Mouse (Mus musculus): Measurements from ENCODE around the gene Fkbp10.

Gene Fkbp10

DNA sequence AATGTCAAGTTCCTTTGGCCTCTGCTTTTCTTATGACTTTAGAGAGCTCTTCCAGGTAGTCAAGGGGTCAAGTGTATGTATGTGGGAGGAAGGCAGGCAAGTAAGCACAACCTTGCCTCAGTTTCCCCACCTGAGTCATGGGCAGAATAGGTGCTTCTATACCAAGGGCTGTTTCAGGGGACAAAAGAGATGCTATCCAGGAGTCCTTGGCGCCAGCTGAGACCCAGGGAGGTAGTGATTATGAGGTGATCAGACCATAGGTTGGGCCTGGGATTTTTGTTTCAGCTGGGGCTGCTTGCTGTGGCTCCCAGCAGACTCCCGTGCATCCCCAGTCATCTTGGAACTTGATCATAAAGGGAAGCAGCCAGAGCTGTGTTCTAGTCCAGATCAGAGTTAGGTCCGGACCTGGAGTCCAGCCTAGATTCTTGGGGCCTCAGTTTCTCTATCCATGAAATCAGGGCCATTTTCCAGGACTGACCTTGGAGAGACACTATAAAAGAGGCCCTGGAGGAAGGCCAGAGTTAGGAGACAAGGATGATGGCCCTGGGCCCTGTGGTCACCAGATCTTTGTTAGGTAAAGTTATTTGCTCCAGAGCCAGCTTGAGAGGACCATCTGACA lies 10.9 kb upstream of the Fkbp10 start:
- in situ Hi-C loops (cut with MboI; ENCODE audit: low pct_unique_long_range_greater_than_20kb in 1 of 2, low sequenced_read_pairs in 2 of 2, unreplicated experiment in 1 of 2), result loop anchor here (5.0 kb wide), 2 partner anchors 42 to 47 kb away; partner anchors contain the start of gene Hap1 (in 1 of the 2)

DNA sequence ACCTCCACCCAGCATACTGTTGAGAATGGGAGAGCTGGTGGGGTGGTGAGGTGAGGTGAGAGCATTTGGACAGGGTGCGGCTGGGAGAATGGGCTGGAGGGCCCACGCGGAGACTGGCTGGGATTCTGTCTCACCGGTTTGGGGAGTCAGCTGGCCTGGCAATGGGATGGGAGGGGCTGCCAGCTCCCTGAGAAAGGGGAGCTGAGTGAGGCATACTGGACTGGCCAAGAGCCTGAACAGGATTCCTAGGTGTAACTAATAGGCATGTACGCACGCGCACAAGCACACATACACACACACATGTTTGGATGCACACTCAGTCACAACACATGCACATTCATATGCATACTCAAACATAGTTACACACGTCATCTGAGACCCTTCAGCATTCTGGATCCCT lies 9.2 kb upstream of the Fkbp10 start:
- in situ Hi-C loops (cut with MboI; ENCODE audit: low pct_unique_long_range_greater_than_20kb in 1 of 2, low sequenced_read_pairs in 2 of 2, unreplicated experiment in 1 of 2), result loop anchor here (5.0 kb wide), 2 partner anchors 44 to 49 kb away; partner anchors contain the start of gene Hap1 (in 1 of the 2)

DNA sequence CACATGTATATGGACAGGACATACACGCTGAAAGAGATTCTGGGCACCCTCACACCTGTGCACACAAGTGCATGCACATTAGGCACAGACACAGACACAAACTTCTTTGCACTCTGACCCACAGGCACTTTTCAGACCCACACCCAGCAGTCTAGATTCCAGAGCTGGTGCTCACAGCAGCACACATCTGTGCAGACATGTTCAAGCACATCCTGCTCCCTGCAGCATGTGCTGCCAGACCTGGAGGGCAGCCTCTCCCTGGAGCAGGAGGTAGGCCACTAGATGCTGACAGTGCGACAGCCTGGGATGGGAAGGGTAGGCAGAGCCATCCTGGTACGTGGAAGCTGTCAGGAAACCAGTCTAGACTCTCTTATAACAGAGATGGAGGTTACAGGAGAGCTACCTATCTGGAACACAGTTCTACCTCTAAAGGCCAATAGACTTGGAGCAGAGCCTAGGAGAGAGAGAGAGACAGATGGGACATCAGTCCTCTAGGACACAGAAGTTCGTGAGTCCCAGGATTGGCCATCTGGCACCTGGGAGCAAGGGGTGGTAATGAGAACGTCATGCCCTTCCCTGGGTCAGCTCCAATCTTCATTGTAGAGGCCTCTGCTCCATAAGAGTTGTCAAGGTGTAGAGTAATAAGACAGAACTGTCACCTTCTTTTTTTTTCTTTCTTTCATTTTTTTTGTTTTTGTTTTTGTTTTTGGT lies 8.3 kb upstream of the Fkbp10 start:
- in situ Hi-C loops (cut with MboI; ENCODE audit: low pct_unique_long_range_greater_than_20kb in 1 of 2, low sequenced_read_pairs in 2 of 2, unreplicated experiment in 1 of 2), result loop anchor here (5.0 kb wide), 2 partner anchors 45 to 50 kb away; partner anchors contain the start of gene Hap1 (in 1 of the 2)

DNA sequence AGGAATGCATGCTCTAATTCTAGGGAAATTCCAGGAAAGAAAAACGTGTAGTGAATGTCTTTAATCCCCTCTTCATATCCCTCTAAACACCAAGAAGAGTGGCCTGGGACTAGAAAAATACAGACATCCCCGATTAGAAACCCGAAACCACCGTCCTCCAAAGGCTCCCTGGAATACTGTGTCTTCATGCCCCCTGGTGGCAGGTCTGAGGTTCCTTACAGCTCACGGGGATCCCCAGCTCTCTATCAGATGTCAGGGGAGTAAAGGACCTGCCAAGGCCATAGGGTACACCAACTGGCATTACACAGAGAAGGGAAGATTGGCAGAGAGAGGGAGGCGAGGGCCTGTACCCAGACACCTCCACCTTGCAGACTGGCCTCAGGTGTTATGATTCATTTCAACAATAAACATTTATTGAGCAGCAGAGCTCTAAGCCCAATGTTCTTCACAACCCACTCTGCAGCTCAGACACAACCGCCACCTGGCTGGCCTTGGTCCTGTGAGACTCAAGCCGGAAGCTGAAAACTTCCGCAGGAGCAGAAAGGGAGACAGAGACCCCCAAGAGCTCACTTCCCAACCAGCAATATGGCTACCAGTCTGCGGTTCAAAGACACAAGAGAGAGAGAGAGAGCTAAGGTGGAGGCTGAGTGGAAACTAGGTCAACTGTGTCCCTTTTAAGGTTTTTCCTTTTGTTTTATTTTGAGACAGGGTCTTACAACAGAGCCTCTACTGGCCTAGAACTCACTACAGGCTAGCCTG lies 7.2 kb upstream of the Fkbp10 start:
- in situ Hi-C loops (cut with MboI; ENCODE audit: low pct_unique_long_range_greater_than_20kb in 1 of 2, low sequenced_read_pairs in 2 of 2, unreplicated experiment in 1 of 2), result loop anchor here (5.0 kb wide), 2 partner anchors 46 to 51 kb away; partner anchors contain the start of gene Hap1 (in 1 of the 2)

DNA sequence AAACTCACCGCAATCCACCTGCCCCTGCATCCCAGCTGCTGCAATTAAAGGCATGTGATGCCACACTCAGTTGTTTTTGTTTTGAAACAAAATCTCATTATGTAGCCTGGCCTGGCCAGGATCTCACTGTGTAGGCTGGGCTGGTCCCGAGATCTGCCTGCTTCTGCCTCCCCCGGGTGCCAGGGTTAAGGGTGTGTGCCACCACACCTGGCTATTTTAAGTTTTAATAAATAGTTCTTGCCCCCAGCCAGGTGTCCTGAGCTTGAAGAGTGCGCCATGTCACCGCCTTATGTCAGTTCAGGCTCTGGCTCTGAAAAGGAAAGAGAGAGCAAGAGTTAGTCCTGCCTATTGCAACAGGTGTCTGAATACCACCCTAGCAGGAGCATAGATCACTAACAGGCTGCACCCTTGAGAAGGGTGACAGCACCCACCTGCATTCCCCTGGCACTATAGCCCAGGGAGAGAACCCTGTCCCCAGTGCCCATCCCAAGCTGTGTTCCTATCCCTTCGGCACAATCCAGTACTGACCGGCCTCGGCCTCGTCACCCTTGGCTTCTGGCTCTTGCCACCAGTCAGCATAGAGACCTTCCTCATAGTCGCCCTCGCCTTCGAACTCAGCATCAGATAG lies 6.5 kb upstream of the Fkbp10 start:
- in situ Hi-C loops (cut with MboI; ENCODE audit: low pct_unique_long_range_greater_than_20kb in 1 of 2, low sequenced_read_pairs in 2 of 2, unreplicated experiment in 1 of 2), result loop anchor here (5.0 kb wide), 2 partner anchors 47 to 52 kb away; partner anchors contain the start of gene Hap1 (in 1 of the 2)

DNA sequence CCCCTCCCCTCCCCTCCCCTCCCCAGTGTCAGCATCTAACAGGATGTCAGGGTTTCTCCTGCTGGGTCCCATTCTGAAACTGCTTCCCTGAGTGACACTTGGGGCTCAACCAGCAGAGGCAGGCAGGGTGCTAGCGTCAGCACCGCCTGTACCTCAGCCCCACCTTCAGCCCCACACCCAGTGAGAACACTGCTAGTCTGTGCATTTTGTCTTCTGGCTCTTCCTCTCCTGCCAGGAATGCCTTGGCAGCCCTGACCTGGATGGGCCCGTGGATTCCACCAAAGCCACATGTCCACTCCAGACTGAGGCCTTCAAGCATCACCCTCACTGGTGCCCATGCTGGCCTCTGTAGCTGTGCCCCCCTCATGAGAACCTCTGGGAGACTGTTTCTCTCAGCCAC lies 5.8 kb upstream of the Fkbp10 start:
- in situ Hi-C loops (cut with MboI; ENCODE audit: low pct_unique_long_range_greater_than_20kb in 1 of 2, low sequenced_read_pairs in 2 of 2, unreplicated experiment in 1 of 2), result loop anchor here (5.0 kb wide), 2 partner anchors 47 to 52 kb away; partner anchors contain the start of gene Hap1 (in 1 of the 2)

DNA sequence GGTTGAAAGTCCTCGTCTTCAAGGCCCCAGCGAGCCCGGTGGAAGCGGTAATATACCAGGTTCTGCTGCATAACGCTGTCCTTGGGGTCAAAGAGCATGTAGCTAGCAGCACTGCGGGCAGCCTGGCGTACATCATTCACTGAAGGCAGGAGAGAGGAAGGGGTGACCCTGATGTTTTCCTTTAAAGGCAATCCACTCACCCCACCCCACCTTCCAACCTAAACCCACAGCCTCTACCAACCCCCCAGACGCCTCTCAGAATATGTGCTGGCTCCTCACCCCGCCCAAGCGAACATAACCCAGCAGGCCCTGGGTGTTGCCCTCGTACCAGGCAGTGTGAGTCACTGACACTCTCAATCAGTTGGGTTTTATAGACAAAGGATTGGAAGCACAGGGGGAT lies 3.8 kb upstream of the Fkbp10 start:
- in situ Hi-C loops (cut with MboI; ENCODE audit: low pct_unique_long_range_greater_than_20kb in 1 of 2, low sequenced_read_pairs in 2 of 2, unreplicated experiment in 1 of 2), result no loop called here

DNA sequence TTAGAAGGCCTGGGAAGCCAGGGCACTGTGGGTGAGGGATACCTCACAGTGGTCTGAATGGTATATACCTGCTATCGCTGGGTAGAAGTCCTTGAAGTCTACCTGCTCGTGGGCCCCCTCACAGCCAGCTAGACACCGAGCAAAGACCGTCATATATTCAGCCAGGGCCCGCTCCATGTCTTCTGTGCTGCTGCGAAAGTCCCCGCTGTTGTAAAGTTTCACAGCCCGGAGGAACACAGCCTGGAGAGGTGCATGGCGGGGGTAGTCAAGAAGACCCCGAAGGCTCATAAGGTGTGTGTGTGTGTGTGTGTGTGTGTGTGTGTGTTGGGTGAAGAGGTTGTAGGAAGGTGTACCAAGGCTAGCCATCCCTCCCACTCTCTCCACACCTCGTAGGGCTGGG lies 2.0 kb upstream of the Fkbp10 start:
- in situ Hi-C loops (cut with MboI; ENCODE audit: low pct_unique_long_range_greater_than_20kb in 1 of 2, low sequenced_read_pairs in 2 of 2, unreplicated experiment in 1 of 2), result no loop called here

DNA sequence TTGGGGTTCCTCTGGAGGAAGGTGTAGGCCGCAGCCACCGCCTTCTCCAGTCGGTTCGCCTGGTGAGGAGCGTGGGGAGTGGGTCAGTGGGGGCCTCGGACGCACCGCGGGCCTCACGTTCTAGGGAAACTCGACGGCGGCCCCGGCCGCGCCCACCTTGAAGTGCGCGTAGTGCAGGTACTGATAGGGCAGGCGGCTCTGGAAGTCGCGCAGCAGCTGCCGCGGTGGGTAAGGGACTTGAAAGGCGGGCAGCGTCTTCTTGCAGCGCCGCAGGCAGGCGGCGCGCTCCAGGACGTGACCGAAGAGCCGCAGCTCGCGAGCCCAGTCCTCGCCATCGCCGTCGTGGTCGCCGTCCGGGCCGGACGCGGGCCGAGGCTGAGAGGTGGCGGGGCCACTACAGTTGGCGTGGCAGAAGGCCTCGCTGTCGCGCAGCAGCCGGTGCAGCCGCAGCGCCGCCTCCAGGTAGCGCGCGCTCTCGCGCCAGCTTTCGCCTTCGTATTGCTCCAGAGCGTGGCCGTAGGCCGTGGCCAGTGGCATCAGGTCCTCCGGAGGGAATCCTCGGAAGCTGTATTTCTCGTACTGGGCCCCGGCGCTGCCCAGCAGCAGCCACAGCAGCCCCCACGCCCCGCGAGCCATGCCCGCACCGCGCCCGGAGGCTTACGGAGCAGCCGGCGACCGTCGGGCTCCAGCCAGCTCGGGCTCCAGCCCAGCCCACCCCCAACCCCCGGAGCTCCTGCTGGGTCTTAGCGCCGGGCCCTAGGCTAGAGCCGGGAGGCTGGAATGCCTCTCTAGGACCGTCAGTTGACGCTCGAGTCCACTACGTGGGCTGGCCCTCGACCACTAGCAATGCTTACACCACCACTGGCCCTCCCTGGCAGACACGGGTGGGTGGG lies 1.2 kb upstream of the Fkbp10 start, which contains the start of gene P3h4:
Gene P3h4 (minus strand): TSS at position 816 of the 893 bp plus-strand sequence.
- in situ Hi-C loops (cut with MboI; ENCODE audit: low pct_unique_long_range_greater_than_20kb in 1 of 2, low sequenced_read_pairs in 2 of 2, unreplicated experiment in 1 of 2), result no loop called here

DNA sequence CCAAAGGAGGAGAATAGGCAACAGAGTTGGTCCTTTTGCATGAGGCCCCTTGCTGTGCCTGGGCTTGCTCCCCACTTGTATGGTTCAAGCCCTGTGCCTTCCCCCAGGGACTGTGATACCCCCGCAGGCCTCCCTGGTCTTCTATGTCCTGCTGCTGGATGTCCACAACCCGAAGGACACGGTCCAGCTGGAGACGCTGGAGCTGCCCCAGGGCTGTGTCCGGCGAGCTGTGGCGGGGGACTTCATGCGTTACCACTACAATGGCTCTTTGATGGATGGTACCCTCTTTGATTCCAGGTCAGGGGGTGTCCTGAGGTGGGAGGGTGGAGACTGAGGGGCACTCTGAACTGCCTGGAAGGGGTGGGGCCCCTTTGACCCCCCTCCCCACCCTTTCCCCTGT lies 6.0 kb downstream of the Fkbp10 start:
- in situ Hi-C loops (cut with MboI; ENCODE audit: low pct_unique_long_range_greater_than_20kb in 1 of 2, low sequenced_read_pairs in 2 of 2, unreplicated experiment in 1 of 2), result loop anchor here (5.0 to 10.0 kb wide), 2 partner anchors 273 to 276 kb away; partner anchors contain the start of gene Zfp385c (in 1 of the 2)

DNA sequence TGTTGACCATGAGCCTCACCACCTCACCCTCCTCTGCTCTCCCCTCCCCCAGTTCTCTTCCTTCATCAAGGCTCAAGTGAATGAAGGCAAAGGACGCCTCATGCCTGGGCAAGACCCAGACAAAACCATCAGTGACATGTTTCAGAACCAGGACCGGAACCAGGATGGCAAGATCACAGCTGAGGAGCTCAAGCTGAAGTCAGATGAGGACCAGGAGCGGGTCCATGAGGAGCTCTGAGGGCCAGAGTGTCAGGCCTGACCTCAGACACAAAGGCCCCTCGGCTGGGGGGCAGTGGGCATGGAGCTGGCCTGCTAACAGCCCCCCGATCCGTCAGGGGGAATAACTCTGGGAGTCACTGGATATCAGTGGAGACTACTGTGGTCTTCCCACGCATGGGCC lies 8.3 kb downstream of the Fkbp10 start:
- in situ Hi-C loops (cut with MboI; ENCODE audit: low pct_unique_long_range_greater_than_20kb in 1 of 2, low sequenced_read_pairs in 2 of 2, unreplicated experiment in 1 of 2), result loop anchor here (5.0 to 10.0 kb wide), 2 partner anchors 271 to 273 kb away; partner anchors contain the start of gene Zfp385c (in 1 of the 2)

DNA sequence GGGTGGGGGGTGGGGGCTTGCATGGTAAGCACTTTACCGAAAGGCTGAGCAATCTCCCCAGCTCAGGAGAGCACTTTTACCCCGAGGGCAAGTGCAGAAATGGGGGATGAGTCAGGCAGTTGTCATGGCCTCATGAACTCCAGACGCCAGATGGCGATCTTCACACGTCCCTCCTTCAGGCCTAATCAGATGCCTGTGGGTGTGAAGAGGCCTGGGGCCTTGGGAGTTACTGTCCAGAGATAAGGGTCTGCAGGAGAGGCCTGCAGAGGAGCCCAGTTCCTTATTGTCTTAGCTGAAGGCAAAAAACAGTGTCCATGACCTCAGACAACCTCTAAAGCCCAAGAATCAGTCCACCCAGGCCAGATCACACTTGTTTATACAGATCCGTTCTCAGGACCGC lies 10.4 kb downstream of the Fkbp10 start:
- in situ Hi-C loops (cut with MboI; ENCODE audit: low pct_unique_long_range_greater_than_20kb in 1 of 2, low sequenced_read_pairs in 2 of 2, unreplicated experiment in 1 of 2), result loop anchor here in 1 of 2 experiments (10.0 kb wide), 1 partner anchor 269 kb away; the partner anchor contains the start of gene Zfp385c

DNA sequence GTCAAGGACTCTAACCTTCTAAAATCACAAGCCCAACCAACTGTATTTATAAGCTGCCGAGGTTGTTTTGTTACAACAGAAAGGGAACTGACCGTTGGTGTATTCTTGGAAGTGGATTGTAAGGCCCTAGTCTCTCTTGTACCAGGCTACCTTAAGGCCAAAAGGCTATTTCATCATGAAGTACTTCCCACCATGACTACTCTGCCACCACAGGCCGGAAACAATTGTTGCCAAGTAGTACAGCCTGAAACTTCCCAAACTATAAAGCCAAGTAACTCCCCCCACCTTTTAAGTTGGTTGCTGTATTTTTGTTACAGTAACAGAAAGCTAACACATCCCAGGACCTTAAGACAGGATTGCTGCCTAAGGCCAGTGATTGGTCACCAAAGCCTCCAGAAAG lies 11.3 kb downstream of the Fkbp10 start:
- in situ Hi-C loops (cut with MboI; ENCODE audit: low pct_unique_long_range_greater_than_20kb in 1 of 2, low sequenced_read_pairs in 2 of 2, unreplicated experiment in 1 of 2), result loop anchor here in 1 of 2 experiments (10.0 kb wide), 1 partner anchor 268 kb away; the partner anchor contains the start of gene Zfp385c

DNA sequence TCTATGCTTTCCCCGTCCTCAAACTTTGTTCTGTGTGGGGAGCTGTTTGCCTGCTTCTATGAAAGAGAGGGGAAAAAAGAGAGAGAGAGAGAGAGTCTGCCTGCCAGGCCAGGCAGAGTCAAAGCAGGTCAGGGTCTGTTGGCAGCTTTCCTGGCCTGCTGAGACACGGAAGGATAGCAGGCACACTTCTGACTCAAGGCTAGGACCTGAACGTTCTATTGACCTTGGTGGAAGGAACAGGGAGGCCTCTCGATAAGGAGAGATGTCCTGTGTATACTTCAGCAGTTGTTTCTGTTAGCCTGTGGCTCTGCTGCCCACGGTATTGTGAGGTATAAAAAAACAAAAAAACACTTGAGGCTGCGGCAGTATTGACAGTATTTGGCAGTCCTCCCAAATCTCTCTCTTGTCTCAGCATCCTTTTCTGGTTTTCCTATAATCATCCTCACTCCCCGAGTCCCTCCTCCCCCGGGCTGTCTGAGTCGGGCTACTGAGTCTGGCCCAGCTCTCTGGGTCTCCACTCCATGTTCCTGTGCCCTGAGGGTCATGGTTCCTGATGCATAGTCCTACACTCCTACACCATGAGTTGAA lies 13.2 kb downstream of the Fkbp10 start:
- in situ Hi-C loops (cut with MboI; ENCODE audit: low pct_unique_long_range_greater_than_20kb in 1 of 2, low sequenced_read_pairs in 2 of 2, unreplicated experiment in 1 of 2), result loop anchor here in 1 of 2 experiments (10.0 kb wide), 1 partner anchor 266 kb away; the partner anchor contains the start of gene Zfp385c

DNA sequence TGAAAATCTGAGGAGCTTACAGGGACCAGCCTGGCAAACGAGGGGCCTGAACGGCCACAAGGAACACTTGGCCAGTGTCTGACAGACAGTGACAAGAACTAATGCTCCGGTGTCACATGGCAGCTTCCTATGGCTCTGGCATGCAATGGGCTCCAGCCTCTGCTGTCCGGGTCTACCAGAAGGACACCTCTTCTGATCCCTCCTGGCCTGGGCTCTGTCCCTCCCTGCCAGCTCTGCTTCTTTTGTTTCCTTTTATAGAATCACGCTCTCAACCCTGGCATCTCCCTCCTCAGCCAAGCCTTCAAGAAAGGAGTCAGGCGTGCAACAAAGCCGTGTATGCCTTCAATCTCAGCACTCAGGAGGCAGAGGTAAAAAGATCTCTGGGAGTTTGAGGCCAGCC lies 14.6 kb downstream of the Fkbp10 start:
- in situ Hi-C loops (cut with MboI; ENCODE audit: low pct_unique_long_range_greater_than_20kb in 1 of 2, low sequenced_read_pairs in 2 of 2, unreplicated experiment in 1 of 2), result no loop called here

DNA sequence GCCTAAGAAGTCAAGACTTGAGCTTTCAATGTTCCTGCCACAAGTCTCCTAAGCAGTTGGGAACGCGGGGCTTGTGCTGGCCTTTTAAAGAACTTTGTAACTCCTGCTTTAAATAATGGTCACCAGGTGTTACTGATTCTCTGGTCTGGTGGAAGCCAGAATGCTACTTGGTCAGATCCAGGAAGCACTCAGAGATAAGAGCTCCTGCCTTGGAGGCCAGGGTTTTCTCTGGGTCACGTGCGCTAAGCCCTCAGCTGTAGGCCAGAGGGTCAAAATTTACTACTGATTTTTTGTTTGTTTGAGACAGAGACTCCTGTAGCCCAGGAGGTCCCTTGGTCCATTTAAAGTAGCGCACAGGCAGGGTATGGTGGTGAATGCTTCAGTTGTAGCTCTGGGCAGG lies 16.5 kb downstream of the Fkbp10 start:
- in situ Hi-C loops (cut with MboI; ENCODE audit: low pct_unique_long_range_greater_than_20kb in 1 of 2, low sequenced_read_pairs in 2 of 2, unreplicated experiment in 1 of 2), result no loop called here

DNA sequence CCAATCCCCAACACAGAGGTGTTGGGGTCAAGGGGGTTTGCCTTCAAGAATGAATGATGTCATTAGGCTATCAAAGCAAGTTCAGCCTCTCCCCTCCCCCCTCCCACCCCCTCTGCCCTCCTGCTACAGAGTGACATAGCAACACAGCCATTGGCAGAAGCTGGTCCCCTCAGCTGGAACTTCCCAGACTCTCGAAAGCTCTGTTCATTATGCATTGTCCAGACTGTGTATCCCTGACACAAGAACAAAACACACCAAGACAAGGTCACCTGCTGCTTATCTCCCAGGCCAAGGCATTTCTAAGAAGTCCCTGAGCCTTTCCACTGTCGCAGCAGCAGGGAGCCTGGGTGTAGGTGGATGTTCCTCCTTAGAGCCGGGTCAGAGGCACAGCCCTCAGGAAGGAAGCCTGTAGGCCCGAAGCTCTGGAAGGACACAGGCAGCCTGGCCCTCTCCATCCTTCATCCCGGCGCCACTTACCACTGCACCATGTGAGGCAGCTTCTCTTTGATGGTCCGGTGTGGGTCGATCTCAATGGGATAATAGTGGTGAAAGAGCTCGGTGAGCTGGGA lies 20.3 kb downstream of the Fkbp10 start:
- in situ Hi-C loops (cut with MboI; ENCODE audit: low pct_unique_long_range_greater_than_20kb in 1 of 2, low sequenced_read_pairs in 2 of 2, unreplicated experiment in 1 of 2), result no loop called here

Data from mouse embryonic stem cell (cell line).